Mouse (Mus musculus) left cerebral cortex, adult 9 months (tissue): Measurements from ENCODE around the gene Wnt8b.
A peak's percentile ranks its signal among the peaks of the same experiment; 100 is the strongest.

Source experiments
- DNase-seq, 2 experiments: peaks; one replicate each; pipeline ENCODE4 v3.0.0; 2022; ENCODE audit warnings: low spot score in 2 of 2

The Wnt8b gene

DNA sequence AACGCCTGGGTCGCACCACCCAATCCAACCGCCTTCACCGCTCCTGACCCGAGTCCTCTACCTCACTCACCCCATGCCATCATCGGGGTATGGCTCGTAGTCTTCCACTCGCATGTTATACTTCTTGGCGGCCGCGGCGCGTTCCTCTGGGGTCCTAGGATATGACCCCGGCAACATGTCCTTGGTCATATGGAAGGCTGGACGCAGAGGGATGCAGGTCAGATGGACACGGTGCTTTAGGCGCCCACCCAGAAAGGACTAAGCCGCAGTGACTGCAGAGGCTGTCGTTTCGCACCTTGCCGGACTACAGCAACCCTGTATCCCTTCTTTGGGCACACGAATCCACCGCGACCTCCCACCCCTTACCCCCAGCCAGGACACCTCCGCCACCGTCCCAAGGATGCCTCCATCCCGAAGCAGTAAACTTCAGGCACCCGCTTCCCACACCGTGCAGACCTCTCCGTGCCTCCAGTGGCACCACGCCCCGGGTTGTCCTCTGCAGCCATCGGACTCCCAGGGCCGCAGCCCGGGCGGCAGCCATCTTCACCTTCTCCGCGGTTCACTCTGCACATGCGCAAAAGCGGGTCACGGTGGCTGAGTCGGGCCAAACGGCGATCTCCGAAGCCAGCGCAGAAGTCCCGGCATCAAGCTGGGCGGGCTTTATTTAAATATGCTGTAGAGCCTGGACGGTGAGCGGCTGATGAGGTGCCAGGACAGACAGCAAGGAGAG is 61.8 kb downstream of the Wnt8b start, which contains the start of gene Ndufb8:
Ndufb8 (minus strand) TSS at position 580 of the 730 bp plus-strand sequence.
- peak; percentile 56 to 94 for DNase-seq

DNA sequence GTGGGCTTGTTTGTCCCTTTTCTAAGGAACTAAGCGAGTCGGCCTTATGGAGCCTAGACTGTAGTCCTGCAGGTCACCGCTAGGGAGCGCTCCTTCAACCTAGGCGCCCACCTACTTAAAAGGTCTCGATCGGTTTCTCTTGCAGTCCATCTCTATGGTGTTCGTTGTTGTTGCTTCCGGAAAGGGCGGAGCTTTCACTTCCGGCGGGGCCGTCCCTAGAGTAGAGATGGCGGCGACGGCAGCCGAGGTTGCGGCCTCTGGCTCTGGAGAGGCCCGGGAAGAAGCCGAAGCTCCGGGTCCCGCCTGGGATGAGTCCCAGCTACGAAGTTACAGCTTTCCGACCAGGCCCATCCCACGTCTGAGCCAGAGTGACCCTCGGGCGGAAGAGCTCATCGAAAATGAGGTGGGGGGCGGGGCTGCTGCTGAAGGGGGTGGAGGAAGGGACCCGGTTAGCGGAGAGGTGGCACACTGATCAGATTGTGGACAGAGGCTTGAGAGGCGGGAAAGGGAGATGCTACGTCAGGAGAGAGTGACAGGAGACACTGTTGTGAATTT is 69.5 kb downstream of the Wnt8b start, which contains the start of gene Hif1an:
Hif1an (plus strand) TSS at position 199 of the 555 bp plus-strand sequence.
- peak; percentile 90 to 98 for DNase-seq
